Mouse (Mus musculus) thymus, adult 2 months (tissue): Measurements from ENCODE around the gene Cyth1.

Experiments used
- CTCF ChIP-seq: fragments of 200-500 bp; IDR thresholded peaks from 2 replicates; pipeline ENCODE4 v1.5.1; 2012; ENCODE audit warnings: mild to moderate bottlenecking, control low read depth, low read length, moderate library complexity, borderline replicate concordance; ENCODE audit not compliant: control insufficient read depth, poor library complexity, insufficient read depth; ENCODE audit errors: extremely low read depth
- POLR2A ChIP-seq: fragments of 200-500 bp; IDR thresholded peaks from 2 replicates; pipeline ENCODE4 v1.6.1; 2012; ENCODE audit warnings: mild to moderate bottlenecking, low read length, control low read depth, moderate library complexity; ENCODE audit not compliant: control insufficient read depth, poor library complexity, insufficient read depth; ENCODE audit errors: extremely low read depth

DNA sequence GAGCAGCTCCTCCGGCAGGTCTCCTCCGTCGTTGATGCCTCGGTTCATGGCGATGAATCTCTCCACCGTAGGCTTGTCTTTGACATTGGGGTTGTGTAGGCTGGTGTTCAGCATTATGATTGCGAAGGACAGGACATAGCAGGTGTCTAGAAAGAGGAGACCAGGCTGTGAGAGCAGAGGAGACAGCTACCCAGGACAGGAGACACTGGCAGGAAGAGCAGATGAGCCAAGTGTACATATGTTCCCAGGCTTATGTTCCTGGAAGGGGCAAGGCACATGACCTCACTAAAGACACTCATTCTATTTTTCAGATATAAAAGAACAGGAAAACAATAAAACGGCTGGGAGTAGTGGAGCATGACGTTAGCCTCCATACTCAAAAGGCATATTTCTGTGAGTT is 65.6 kb downstream of the Cyth1 start:
- TF ChIP-seq POLR2A: no peak
- TF ChIP-seq CTCF: no peak
